Mouse (Mus musculus) erythroid progenitor cell, adult 5-6 weeks (primary cell): ENCODE results near the gene Scd4. TPM values are rescaled to one million over a fixed set of nuclear protein-coding genes. Genes with fewer than 3 reads are reported as not detected.
"Not testable (repeated sequence)": the region's sequence is repeated elsewhere in the genome, so short reads cannot be mapped to it uniquely, and the experiment has no call there.

Source experiments
- ATAC-seq: replicated peaks from 2 replicates; pipeline ENCODE4 v1.8.0; 2016; ENCODE audit warnings: moderate number of reproducible peaks, mild to moderate bottlenecking, moderate TSS enrichment, inconsistent platforms; ENCODE audit not compliant: poor library complexity, low FRiP score, severe bottlenecking
- total RNA-seq, 2 experiments: library from RNA; stranded (forward) in 1 of 2; stranded (reverse) in 1 of 2; fragments of 150-400 nt in 1 of 2; fragments of 186-747, 209-891 nt in 1 of 2; gene quantifications; 2 replicates each; pipeline versions ENCODE4 v1.2.3 to v1.2.4; 2015 to 2017; ENCODE audit warnings: low replicate concordance in 2 of 2

The Scd4 gene
- total RNA-seq, 2 experiments from 2014 or later = not detected

- not testable (repeated sequence) for ATAC-seq
Observed at GRCm38 (mm10) chr19:44367076-44367475, 34.2 kb downstream of the Scd4 start.

GRCm38 (mm10) chr19:44369371-44369770 lies 36.5 kb downstream of the Scd4 start:
- ATAC-seq = no peak

GRCm38 (mm10) chr19:44370231-44370630 lies 37.3 kb downstream of the Scd4 start:
- no peak for ATAC-seq

- ATAC-seq = peak; percentile 88
Observed at GRCm38 (mm10) chr19:44372969-44373368, 40.1 kb downstream of the Scd4 start.

- no peak for ATAC-seq
Observed at GRCm38 (mm10) chr19:44376511-44376951, 43.6 kb downstream of the Scd4 start.

GRCm38 (mm10) chr19:44377629-44378375 lies 44.9 kb downstream of the Scd4 start:
- ATAC-seq = no peak

- no peak for ATAC-seq
Observed at GRCm38 (mm10) chr19:44379090-44379489, 46.2 kb downstream of the Scd4 start.

GRCm38 (mm10) chr19:44380065-44380464 lies 47.2 kb downstream of the Scd4 start:
- ATAC-seq = no peak

- no peak for ATAC-seq
Observed at GRCm38 (mm10) chr19:44382682-44383321, 49.9 kb downstream of the Scd4 start.

- ATAC-seq = no peak
Observed at GRCm38 (mm10) chr19:44385887-44386498, 53.1 kb downstream of the Scd4 start.

GRCm38 (mm10) chr19:44387089-44387671 lies 54.3 kb downstream of the Scd4 start:
- no peak for ATAC-seq

GRCm38 (mm10) chr19:44387746-44388474 lies 55.0 kb downstream of the Scd4 start:
- peak; percentile 21; the same call in 1 of the 2 replicates for ATAC-seq

- ATAC-seq = peak; percentile 94
Observed at GRCm38 (mm10) chr19:44388475-44389428, 55.9 kb downstream of the Scd4 start.

- ATAC-seq = no peak
Observed at GRCm38 (mm10) chr19:44389507-44389906, 56.6 kb downstream of the Scd4 start.

- ATAC-seq = no peak
Observed at GRCm38 (mm10) chr19:44391856-44392255, 59.0 kb downstream of the Scd4 start.

GRCm38 (mm10) chr19:44392339-44393009 lies 59.6 kb downstream of the Scd4 start:
- ATAC-seq = no peak

GRCm38 (mm10) chr19:44393962-44394422 lies 61.1 kb downstream of the Scd4 start:
- 0 out of 2 replicates have a peak, but pooled peaks have one; percentile 1 for ATAC-seq

GRCm38 (mm10) chr19:44394972-44395371 lies 62.1 kb downstream of the Scd4 start:
- peak; percentile 81 for ATAC-seq
